Mouse (Mus musculus): Measurements from ENCODE around the gene Acp5. TPM values are rescaled to one million over a fixed set of nuclear protein-coding genes. Genes with fewer than 3 reads are reported as not detected.

The Acp5 gene
- polyA plus RNA-seq, 1 experiment from 2014 or later, result 8.7 TPM

Small RNA genes within 50 kb of the gene (microRNA-seq; reads per million reads assigned to microRNA genes)
- 0.98 reads per million for gene Mir7084

Other genes starting within 250 kb of the Acp5 start
- 10.8 and 11.4 TPM in 2 replicates for gene Rab3d, start 217.5 kb downstream of the Acp5 start, polyA plus RNA-seq (2015; fragmentation: Nextera tagmentation; extraction: Ambion mirVana)
- 2.3 and 2.7 TPM in 2 replicates for gene Ccdc159, start 208.2 kb downstream of the Acp5 start, polyA plus RNA-seq (2015; fragmentation: Nextera tagmentation; extraction: Ambion mirVana)
- gene Tmem205, start 208.2 kb downstream of the Acp5 start, polyA plus RNA-seq (2015; fragmentation: Nextera tagmentation; extraction: Ambion mirVana), result 39.1 and 45.3 TPM in 2 replicates
- 3.2 and 4.3 TPM in 2 replicates for gene Plppr2, start 198.7 kb downstream of the Acp5 start, polyA plus RNA-seq (2015; fragmentation: Nextera tagmentation; extraction: Ambion mirVana)
- gene Swsap1, start 180.0 kb downstream of the Acp5 start, polyA plus RNA-seq (2015; fragmentation: Nextera tagmentation; extraction: Ambion mirVana), result 4.4 and 4.9 TPM in 2 replicates
- gene Epor, start 172.2 kb downstream of the Acp5 start, polyA plus RNA-seq (2015; fragmentation: Nextera tagmentation; extraction: Ambion mirVana), result 3.6 TPM in 2 replicates
- 2.6 and 3.0 TPM in 2 replicates for gene Rgl3, start 146.3 kb downstream of the Acp5 start, polyA plus RNA-seq (2015; fragmentation: Nextera tagmentation; extraction: Ambion mirVana)
- gene Ccdc151, start 133.1 kb downstream of the Acp5 start, polyA plus RNA-seq (2015; fragmentation: Nextera tagmentation; extraction: Ambion mirVana), result 0.45 and 1.1 TPM in 2 replicates
- gene Prkcsh, start 132.9 kb downstream of the Acp5 start, polyA plus RNA-seq (2015; fragmentation: Nextera tagmentation; extraction: Ambion mirVana), result 72.7 and 76.8 TPM in 2 replicates
- 0.21 and 0.29 TPM in 2 replicates for gene Elavl3, start 83.7 kb downstream of the Acp5 start, polyA plus RNA-seq (2015; fragmentation: Nextera tagmentation; extraction: Ambion mirVana)
- gene Gm49318, start 64.5 kb downstream of the Acp5 start, polyA plus RNA-seq (2015; fragmentation: Nextera tagmentation; extraction: Ambion mirVana), result not detected in 2 replicates
- 10.4 and 10.7 TPM in 2 replicates for gene Zfp653, start 64.3 kb downstream of the Acp5 start, polyA plus RNA-seq (2015; fragmentation: Nextera tagmentation; extraction: Ambion mirVana)
- 68.8 and 73.1 TPM in 2 replicates for gene Ecsit, start 50.3 kb downstream of the Acp5 start, polyA plus RNA-seq (2015; fragmentation: Nextera tagmentation; extraction: Ambion mirVana)
- 140 and 164 TPM in 2 replicates for gene Cnn1, start 36.5 kb downstream of the Acp5 start, polyA plus RNA-seq (2015; fragmentation: Nextera tagmentation; extraction: Ambion mirVana)
- 111 and 117 TPM in 2 replicates for gene Elof1, start 18.5 kb downstream of the Acp5 start, polyA plus RNA-seq (2015; fragmentation: Nextera tagmentation; extraction: Ambion mirVana)
- 49.0 and 49.8 TPM in 2 replicates for gene Pigyl, start 21.1 kb upstream of the Acp5 start, polyA plus RNA-seq (2015; fragmentation: Nextera tagmentation; extraction: Ambion mirVana)
- 0.22 and 0.26 TPM in 2 replicates for gene Zfp872, start 52.4 kb upstream of the Acp5 start, polyA plus RNA-seq (2015; fragmentation: Nextera tagmentation; extraction: Ambion mirVana)
- gene Zfp809, start 90.0 kb upstream of the Acp5 start, polyA plus RNA-seq (2015; fragmentation: Nextera tagmentation; extraction: Ambion mirVana), result 21.7 and 22.0 TPM in 2 replicates
- 4.3 and 4.4 TPM in 2 replicates for gene Zfp599, start 124.2 kb upstream of the Acp5 start, polyA plus RNA-seq (2015; fragmentation: Nextera tagmentation; extraction: Ambion mirVana)
- gene Zfp810, start 171.9 kb upstream of the Acp5 start, polyA plus RNA-seq (2015; fragmentation: Nextera tagmentation; extraction: Ambion mirVana), result 13.3 and 14.7 TPM in 2 replicates